Mouse (Mus musculus) left cerebral cortex, postnatal 36 days (tissue): ENCODE measurements around the gene Gys1. TPM values are rescaled to one million over a fixed set of nuclear protein-coding genes. Genes with fewer than 3 reads are reported as not detected.

ENCODE experiments used
- DNase-seq, 2 experiments: peaks; one replicate each; pipeline ENCODE4 v3.0.0; 2021 to 2022; ENCODE audit warnings: low spot score in 2 of 2, mixed read lengths in 1 of 2
- intact Hi-C: fragments of 180-260 bp; cut with DNase I; formaldehyde crosslinking; loops from one replicate; pipeline ENCODE4 v1.15.1; 2025
- microRNA-seq: library from miRNA; unstranded; fragments of <30 nt; microRNA quantifications from one replicate; pipeline ENCODE4 v1.2.0, GENCODE M21; 2022
- total RNA-seq, 2 experiments: library from RNA; stranded (reverse); gene quantifications; 2 replicates each; pipeline ENCODE4 v1.2.3; 2021

The Gys1 gene
- total RNA-seq, 2 experiments from 2014 or later: 14.1 to 16.9 TPM

DNA sequence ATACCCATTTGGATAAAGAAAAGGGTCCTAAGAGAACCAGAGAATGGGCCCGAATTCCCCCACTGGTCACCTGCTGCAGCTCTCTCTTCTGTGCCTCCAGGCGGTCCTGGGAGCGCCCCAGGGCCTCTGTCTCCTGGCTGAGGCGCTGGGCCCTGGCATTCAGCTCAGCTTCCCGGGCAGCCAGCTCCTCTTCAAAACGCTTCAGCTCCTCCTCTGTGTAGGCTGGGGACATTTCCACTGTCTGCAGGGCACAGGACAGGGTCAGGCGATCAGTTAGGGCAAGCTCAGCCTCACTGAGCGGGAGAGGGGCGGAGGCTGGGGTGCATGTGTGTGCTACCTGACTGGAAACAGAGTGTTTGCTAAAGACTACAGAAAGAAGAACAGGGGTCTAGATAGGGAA is 59.9 kb downstream of the Gys1 start:
- DNase-seq: no peak
- intact Hi-C loops: no loop called here

DNA sequence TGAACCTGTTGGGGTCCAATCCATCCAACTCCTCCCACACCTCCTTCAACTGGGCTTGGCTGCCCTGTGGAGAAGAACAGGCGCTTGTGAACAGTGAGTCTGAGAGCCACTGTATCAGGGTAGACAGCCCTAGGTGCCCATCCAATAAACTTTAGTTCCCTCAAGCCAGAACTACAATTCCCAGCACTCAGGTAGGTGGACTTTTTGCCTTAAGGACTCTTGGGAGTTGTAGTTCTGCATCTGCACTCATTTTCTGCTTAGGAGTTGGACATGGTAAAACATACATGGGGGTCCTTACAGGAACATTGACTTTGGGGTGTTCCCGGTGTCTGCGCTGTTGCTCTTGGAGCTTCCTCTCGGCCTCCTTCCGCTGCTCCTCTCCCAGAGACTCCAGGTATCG is 63.8 kb downstream of the Gys1 start:
- intact Hi-C loops: no loop called here
- DNase-seq: no peak

Small RNAs within 50 kb of the gene (microRNA-seq; reads per million reads assigned to microRNA genes)
- gene Gm22133: not detected

Other genes with a start within 250 kb of the Gys1 start
- gene Ccdc155, start 230.0 kb upstream of the Gys1 start, total RNA-seq: 1 to 10 TPM; 5.1 to 5.2 TPM
- 10 to 100 TPM; 25.9 to 29.9 TPM for gene Dkkl1, start 222.7 kb upstream of the Gys1 start, total RNA-seq
- 1 to 10 TPM; 3.9 to 5.6 TPM for gene Tead2, start 219.1 kb upstream of the Gys1 start, total RNA-seq
- gene Cd37, start 195.7 kb upstream of the Gys1 start, total RNA-seq: 1 to 10 TPM; 5.0 to 5.9 TPM
- 1 to 10 TPM; 1.2 to 1.6 TPM for gene Slc6a16, start 193.8 kb upstream of the Gys1 start, total RNA-seq
- gene Slc6a21, start 157.3 kb upstream of the Gys1 start, total RNA-seq: not detected
- 10 to 100 TPM; 18.0 to 20.9 TPM for gene Trpm4, start 101.1 kb upstream of the Gys1 start, total RNA-seq
- under 1 TPM; 0.27 to 0.52 TPM for gene Hrc, start 99.6 kb upstream of the Gys1 start, total RNA-seq
- gene Ppfia3, start 67.8 kb upstream of the Gys1 start, total RNA-seq: 100 to 1,000 TPM; 154 to 168 TPM
- 100 to 1,000 TPM; 164 to 189 TPM for gene Lin7b, start 64.3 kb upstream of the Gys1 start, total RNA-seq
- gene Snrnp70, start 39.1 kb upstream of the Gys1 start, total RNA-seq: 100 to 1,000 TPM; 273 to 486 TPM
- not detected for gene Kcna7, start 29.2 kb upstream of the Gys1 start, total RNA-seq
- gene Ntf5, start 21.1 kb upstream of the Gys1 start, total RNA-seq: not detected
- not detected for gene Lhb, start 14.0 kb upstream of the Gys1 start, total RNA-seq
- gene Ruvbl2, start 3.3 kb downstream of the Gys1 start, total RNA-seq: 10 to 100 TPM; 39.7 to 41.5 TPM
- 100 to 1,000 TPM; 198 to 232 TPM for gene Ftl1, start 25.0 kb downstream of the Gys1 start, total RNA-seq
- gene Bax, start 32.1 kb downstream of the Gys1 start, total RNA-seq: 10 to 100 TPM; 63.6 to 64.0 TPM
- gene Tulp2, start 47.0 kb downstream of the Gys1 start, total RNA-seq: not detected
- under 1 TPM in 1 of 2 experiments, not detected in 1; 0.57 TPM for gene Gm45808, start 52.0 kb downstream of the Gys1 start, total RNA-seq
- gene Dhdh, start 54.0 kb downstream of the Gys1 start, total RNA-seq: 1 to 10 TPM; 4.0 to 4.8 TPM
- gene Nucb1, start 75.6 kb downstream of the Gys1 start, total RNA-seq: 10 to 100 TPM; 96.8 to 98.9 TPM
- 10 to 100 TPM; 24.2 to 31.3 TPM for gene Ppp1r15a, start 91.4 kb downstream of the Gys1 start, total RNA-seq
- gene Plekha4, start 91.5 kb downstream of the Gys1 start, total RNA-seq: 1 to 10 TPM; 3.7 to 5.2 TPM
- under 1 TPM in 1 of 2 experiments, not detected in 1; 0.39 TPM for gene Hsd17b14, start 120.0 kb downstream of the Gys1 start, total RNA-seq
- gene Bcat2, start 135.3 kb downstream of the Gys1 start, total RNA-seq: 10 to 100 TPM; 18.8 to 27.5 TPM
- not detected for gene Fgf21, start 180.6 kb downstream of the Gys1 start, total RNA-seq
- not detected for gene Fut1, start 182.4 kb downstream of the Gys1 start, total RNA-seq
- gene Izumo1, start 187.0 kb downstream of the Gys1 start, total RNA-seq: not detected
- gene Rasip1, start 192.6 kb downstream of the Gys1 start, total RNA-seq: 1 to 10 TPM; 6.9 to 8.0 TPM
- gene Mamstr, start 205.1 kb downstream of the Gys1 start, total RNA-seq: 1 to 10 TPM; 4.1 to 5.1 TPM
- gene Fut2, start 231.6 kb downstream of the Gys1 start, total RNA-seq: under 1 TPM in 1 of 2 experiments, not detected in 1; 0.63 TPM
- 1 to 10 TPM; 4.2 to 5.7 TPM for gene Ntn5, start 249.2 kb downstream of the Gys1 start, total RNA-seq